In the genomic region with DNA sequence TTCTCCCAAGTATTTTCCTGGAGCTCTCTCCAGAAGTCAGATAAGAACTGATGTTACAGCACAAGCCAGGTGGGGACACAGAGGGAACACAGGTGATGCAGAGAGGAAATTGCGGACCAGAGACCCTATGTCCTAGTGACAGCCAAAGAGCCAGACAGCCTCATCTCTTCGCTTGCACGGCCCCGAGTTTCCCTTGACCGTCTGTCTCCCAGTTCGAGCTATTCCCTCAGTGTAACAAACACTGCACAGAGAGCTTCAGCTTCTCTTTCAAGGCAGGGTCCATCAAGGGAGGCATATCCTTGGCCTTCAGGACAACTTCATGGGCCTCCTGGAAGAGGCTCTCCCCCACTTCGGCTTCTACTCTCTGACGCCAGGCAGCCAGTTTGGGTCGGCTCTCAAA, we compare ENCODE assay signal across 46 mouse cellular contexts. TPM values are rescaled to one million over a fixed set of nuclear protein-coding genes. Genes with fewer than 3 reads are reported as not detected.
"Had no signal": no experiment of that assay in that cellular context is flagged by ENCODE, and none has a peak within 500 bp of the region (broad histone marks: within the 10 kb centered on the region; RNA-seq: fewer than 3 reads in every experiment).

No protein-coding gene starts in this region.

- H3K9ac ChIP-seq: heart, embryonic 12.5 days; heart, embryonic 13.5 days; heart, embryonic 15.5 days; hindbrain, embryonic 12.5 days; hindbrain, embryonic 13.5 days; hindbrain, embryonic 14.5 days; hindbrain, embryonic 15.5 days; intestine, embryonic 15.5 days; kidney, embryonic 15.5 days had no signal

- ATAC-seq: hindbrain, embryonic 16.5 days; hindbrain, postnatal 0 days; inflammation-experienced regulatory T-cells, adult 6 months; intestine, embryonic 15.5 days; intestine, embryonic 16.5 days; intestine, postnatal 0 days had no signal

- H3K36me3 ChIP-seq: heart, embryonic 10.5 days; heart, embryonic 12.5 days; heart, embryonic 13.5 days; heart, embryonic 15.5 days; hindbrain, embryonic 12.5 days; hindbrain, embryonic 13.5 days; hindbrain, embryonic 15.5 days; intestine, embryonic 15.5 days; kidney, embryonic 15.5 days had no signal

- H3K4me3 ChIP-seq: heart, embryonic 10.5 days; heart, embryonic 12.5 days; heart, embryonic 13.5 days; heart, embryonic 15.5 days; hindbrain, embryonic 10.5 days; hindbrain, embryonic 12.5 days; hindbrain, embryonic 13.5 days; hindbrain, embryonic 15.5 days; intestine, embryonic 15.5 days; kidney, embryonic 15.5 days; layer of hippocampus, adult 2 months had no signal

- DNase-seq: heart, postnatal 10 days; heart, postnatal 36 days; heart, postnatal 4 days; kidney, adult 11 months; kidney, adult 18-20 months; kidney, adult 2 months; kidney, adult 8-10 months; kidney, adult 9 months; kidney, postnatal 10 days; kidney, postnatal 14 days; kidney, postnatal 25 days; kidney, postnatal 36 days; kidney, postnatal 4 days; layer of hippocampus, adult 9-11 months; layer of hippocampus, postnatal 36 days had no signal

- H3K4me2 ChIP-seq: heart, embryonic 11.5 days; heart, embryonic 12.5 days; heart, embryonic 13.5 days; heart, embryonic 15.5 days; hindbrain, embryonic 12.5 days; hindbrain, embryonic 13.5 days; hindbrain, embryonic 14.5 days; hindbrain, embryonic 15.5 days; intestine, embryonic 15.5 days had no signal

- H3K9me3 ChIP-seq: heart, embryonic 10.5 days; heart, embryonic 12.5 days; heart, embryonic 15.5 days; hindbrain, embryonic 10.5 days; hindbrain, embryonic 12.5 days; hindbrain, embryonic 13.5 days; hindbrain, embryonic 15.5 days; intestine, embryonic 15.5 days; kidney, embryonic 15.5 days had no signal

- H3K27me3 ChIP-seq: intestine, embryonic 15.5 days had no signal

- H3K27ac ChIP-seq: heart, embryonic 10.5 days; heart, embryonic 13.5 days; heart, embryonic 15.5 days; hindbrain, embryonic 10.5 days; hindbrain, embryonic 12.5 days; hindbrain, embryonic 13.5 days; hindbrain, embryonic 14.5 days; hindbrain, embryonic 15.5 days; hindbrain, postnatal 0 days; intestine, embryonic 15.5 days; kidney, embryonic 15.5 days; layer of hippocampus, adult 2 months had no signal

RNA-seq across cellular contexts. Expression of gene Gm20441, which starts 6.2 kb away (rescaled TPM):
- total RNA-seq: heart, postnatal 10 days; heart, postnatal 36 days; heart, postnatal 4 days; hematopoietic stem cell, adult 5-6 weeks; hindbrain, postnatal 0 days; layer of hippocampus, adult 18-20 months; layer of hippocampus, adult 8-10 months; layer of hippocampus, postnatal 10 days; layer of hippocampus, postnatal 14 days; layer of hippocampus, postnatal 25 days; layer of hippocampus, postnatal 36 days; left cerebral cortex, adult 18-20 months had no signal
- polyA plus RNA-seq: heart, embryonic 10.5 days; heart, embryonic 11.5 days; heart, embryonic 12.5 days; heart, embryonic 13.5 days; heart, embryonic 14.5 days; heart, embryonic 15.5 days; heart, embryonic 16.5 days; heart, postnatal 0 days; hindbrain, embryonic 10.5 days; hindbrain, embryonic 11.5 days; hindbrain, embryonic 12.5 days; hindbrain, embryonic 13.5 days; hindbrain, embryonic 14.5 days; hindbrain, embryonic 15.5 days; hindbrain, postnatal 0 days; inflammation-experienced regulatory T-cells, adult 6 months; intestine, embryonic 14.5 days; intestine, embryonic 15.5 days; intestine, embryonic 16.5 days; kidney, adult 2 months; kidney, embryonic 14.5 days had no signal
